Mouse (Mus musculus) embryonic facial prominence, embryonic 13.5 days (tissue): ENCODE results near the gene Cyp3a13. TPM values are rescaled to one million over a fixed set of nuclear protein-coding genes. Genes with fewer than 3 reads are reported as not detected.
"Not testable (repeated sequence)": the region's sequence is repeated elsewhere in the genome, so short reads cannot be mapped to it uniquely, and the experiment has no call there.

Experiments
- ATAC-seq: fragments of 200-750 bp; cut with Nextera tagmentation; 2 replicates; pipeline ENCODE4 v1.8.0; 2017; ENCODE audit warnings: low read depth; ENCODE audit not compliant: insufficient number of reproducible peaks, insufficient read depth, low FRiP score, low TSS enrichment
- H3K27ac ChIP-seq: fragments of 300-500 bp; sonication (generic); 2 replicates; pipeline ENCODE4 v1.5.1; 2015; ENCODE audit warnings: moderate library complexity, mild to moderate bottlenecking, inconsistent platforms
- H3K27me3 ChIP-seq: fragments of 300-500 bp; sonication (generic); 2 replicates; pipeline ENCODE4 v1.6.1; 2015; ENCODE audit warnings: mild to moderate bottlenecking, inconsistent platforms
- H3K36me3 ChIP-seq: fragments of 300-500 bp; sonication (generic); 2 replicates; pipeline ENCODE4 v1.6.1; 2015; ENCODE audit warnings: mild to moderate bottlenecking, inconsistent platforms
- H3K4me1 ChIP-seq: fragments of 300-500 bp; sonication (generic); 2 replicates; pipeline ENCODE4 v1.6.1; 2015; ENCODE audit warnings: inconsistent platforms
- H3K4me2 ChIP-seq: fragments of 300-500 bp; sonication (generic); 2 replicates; pipeline ENCODE4 v1.6.1; 2015; ENCODE audit warnings: moderate library complexity, mild to moderate bottlenecking, inconsistent platforms
- H3K4me3 ChIP-seq: fragments of 300-500 bp; sonication (generic); 2 replicates; pipeline ENCODE4 v1.5.1; 2015; ENCODE audit warnings: mild to moderate bottlenecking, inconsistent platforms
- H3K9ac ChIP-seq: fragments of 300-500 bp; sonication (generic); 2 replicates; pipeline ENCODE4 v1.6.1; 2015; ENCODE audit warnings: mild to moderate bottlenecking, inconsistent platforms
- H3K9me3 ChIP-seq: fragments of 300-500 bp; sonication (generic); 2 replicates; pipeline ENCODE4 v1.6.1; 2016; ENCODE audit warnings: inconsistent platforms
- WGBS: fragments of 180-500 bp; shearing (Covaris S2); methylation state at CpG from one replicate; pipeline ENCODE4 v1.1.7; 2015; ENCODE audit warnings: mixed read lengths; 5-methylcytosine and 5-hydroxymethylcytosine counted together
- polyA plus RNA-seq: library from polyadenylated mRNA; unstranded; fragments of >200 nt; fragmentation: Nextera tagmentation; extraction: Ambion mirVana; gene quantifications from 2 replicates; pipeline ENCODE4 v1.2.1, GENCODE M21; 2015

Cyp3a13 gene
- polyA plus RNA-seq, 1 experiment from 2014 or later = not detected

GRCm38 (mm10) chr5:137915550-137915949 lies 5.9 kb downstream of the Cyp3a13 start:
- H3K4me3 ChIP-seq = no peak overlapping the region
- H3K4me2 ChIP-seq = no peak overlapping the region
- no peak overlapping the region for H3K9ac ChIP-seq
- H3K36me3 ChIP-seq = no peaks in the 10 kb centered on the region
- H3K27me3 ChIP-seq = no peaks in the 10 kb centered on the region
- H3K9me3 ChIP-seq = no peaks in the 10 kb centered on the region
- 59% methylated on average over 6 of the region's 6 CpGs for WGBS
- no peak overlapping the region for H3K27ac ChIP-seq
- H3K4me1 ChIP-seq = no peaks in the 10 kb centered on the region
- ATAC-seq = no peak

- no peaks in the 10 kb centered on the region for H3K9me3 ChIP-seq
- H3K27me3 ChIP-seq = no peaks in the 10 kb centered on the region
- H3K9ac ChIP-seq = no peak overlapping the region
- H3K4me3 ChIP-seq = no peak overlapping the region
- no peaks in the 10 kb centered on the region for H3K36me3 ChIP-seq
- H3K4me1 ChIP-seq = no peaks in the 10 kb centered on the region
- no peak overlapping the region for H3K27ac ChIP-seq
- no peak overlapping the region for H3K4me2 ChIP-seq
- no peak for ATAC-seq
Observed at GRCm38 (mm10) chr5:137914508-137914907, 6.9 kb downstream of the Cyp3a13 start.

GRCm38 (mm10) chr5:137909564-137910262 lies 11.7 kb downstream of the Cyp3a13 start:
- Histone ChIP-seq H3K4me3 (no peak overlapping the region), H3K27me3 (no peaks in the 10 kb centered on the region), H3K9ac (no peak overlapping the region), H3K27ac (no peak overlapping the region), H3K9me3 (no peaks in the 10 kb centered on the region), H3K36me3 (no peaks in the 10 kb centered on the region), H3K4me1 (no peaks in the 10 kb centered on the region), H3K4me2 (no peak overlapping the region)
- 70% methylated on average over 3 of the region's 3 CpGs for WGBS
- no peak for ATAC-seq

- Histone ChIP-seq H3K27me3 (no peaks in the 10 kb centered on the region), H3K4me1 (no peaks in the 10 kb centered on the region), H3K27ac (no peak overlapping the region), H3K36me3 (no peaks in the 10 kb centered on the region), H3K4me2 (no peak overlapping the region), H3K9me3 (no peaks in the 10 kb centered on the region), H3K4me3 (no peak overlapping the region), H3K9ac (no peak overlapping the region)
- WGBS = 83% methylated on average over 1 of the region's 1 CpGs
- no peak for ATAC-seq
Observed at GRCm38 (mm10) chr5:137897812-137898211, 23.6 kb downstream of the Cyp3a13 start.

DNA sequence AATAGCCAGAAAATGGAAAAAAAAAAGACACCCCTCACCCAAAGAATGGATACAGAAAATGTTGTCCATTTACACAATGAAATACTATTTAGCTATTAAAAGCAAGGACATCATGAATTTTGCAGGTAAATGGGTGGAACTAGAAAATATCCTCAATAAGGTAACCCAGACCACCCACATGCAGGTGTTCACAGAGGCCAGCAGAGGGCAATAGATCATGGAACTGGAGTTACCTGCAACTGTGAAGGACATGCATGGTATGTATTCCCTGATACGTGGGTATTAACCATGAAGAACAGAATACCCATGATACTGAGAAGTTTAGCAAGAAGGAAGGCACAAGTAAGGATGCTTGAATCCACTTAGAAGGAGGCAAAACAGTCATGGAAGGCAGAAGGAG lies 28.5 kb downstream of the Cyp3a13 start:
- Histone ChIP-seq H3K4me3 (no peak overlapping the region), H3K4me2 (no peak overlapping the region), H3K27ac (no peak overlapping the region), H3K9ac (no peak overlapping the region), H3K9me3 (no peaks in the 10 kb centered on the region), H3K4me1 (no peaks in the 10 kb centered on the region), H3K27me3 (no peaks in the 10 kb centered on the region), H3K36me3 (no peaks in the 10 kb centered on the region)
- 47% methylated on average over 1 of the region's 1 CpGs for WGBS
- no peak for ATAC-seq

GRCm38 (mm10) chr5:137887666-137888065 lies 33.8 kb downstream of the Cyp3a13 start:
- H3K9me3 ChIP-seq = no peaks in the 10 kb centered on the region
- WGBS = 86% methylated on average over 1 of the region's 1 CpGs
- H3K4me3 ChIP-seq = no peak overlapping the region
- H3K4me2 ChIP-seq = no peak overlapping the region
- ATAC-seq = no peak
- H3K27me3 ChIP-seq = no peaks in the 10 kb centered on the region
- no peaks in the 10 kb centered on the region for H3K36me3 ChIP-seq
- H3K9ac ChIP-seq = no peak overlapping the region
- no peaks in the 10 kb centered on the region for H3K4me1 ChIP-seq
- H3K27ac ChIP-seq = no peak overlapping the region

DNA sequence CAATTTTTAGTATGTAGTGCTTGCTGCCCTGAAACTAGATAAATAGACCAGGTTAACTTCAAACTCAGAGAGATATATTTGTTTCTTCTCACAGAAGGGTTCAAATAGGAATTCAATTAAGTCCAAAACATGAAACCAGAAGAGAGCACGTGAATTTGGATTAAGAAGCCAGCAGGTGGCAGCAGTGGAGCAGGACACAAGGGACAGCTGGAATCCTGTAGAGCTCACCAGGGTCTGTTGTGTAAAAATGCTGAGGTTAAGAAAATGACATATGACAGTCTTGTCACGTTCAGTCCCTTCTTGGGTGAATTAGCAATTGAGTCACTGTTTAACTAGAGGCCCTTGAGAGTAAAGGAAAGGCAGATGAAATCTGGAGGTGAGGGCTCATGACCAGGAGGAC lies 35.5 kb downstream of the Cyp3a13 start:
- Histone ChIP-seq H3K9me3 (no peaks in the 10 kb centered on the region), H3K27ac (no peak overlapping the region), H3K27me3 (no peaks in the 10 kb centered on the region), H3K36me3 (no peaks in the 10 kb centered on the region), H3K4me1 (no peaks in the 10 kb centered on the region), H3K4me3 (no peak overlapping the region), H3K9ac (no peak overlapping the region), H3K4me2 (no peak overlapping the region)
- ATAC-seq = no peak
- 6% methylated on average over 2 of the region's 2 CpGs for WGBS

DNA sequence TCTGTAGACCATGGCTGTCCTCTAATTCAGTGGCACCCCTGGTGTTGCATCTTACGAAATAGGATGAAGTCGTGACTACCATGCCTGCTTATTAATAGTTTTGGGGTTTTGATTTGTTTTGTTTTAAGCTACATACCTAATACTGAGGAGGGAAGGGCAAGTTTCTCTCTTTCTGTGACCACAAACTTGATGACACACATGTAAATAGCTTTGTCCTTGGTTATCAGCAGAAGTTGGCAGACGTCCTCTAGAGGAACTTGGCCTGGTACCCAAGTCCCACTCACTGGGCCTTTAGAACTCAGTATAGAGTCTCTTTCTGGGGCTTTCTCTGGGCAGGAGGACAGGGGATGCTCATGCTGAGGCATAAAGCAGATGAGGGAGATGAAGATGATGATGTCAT lies 38.1 kb downstream of the Cyp3a13 start:
- no peak overlapping the region for H3K27ac ChIP-seq
- ATAC-seq = no peak

DNA sequence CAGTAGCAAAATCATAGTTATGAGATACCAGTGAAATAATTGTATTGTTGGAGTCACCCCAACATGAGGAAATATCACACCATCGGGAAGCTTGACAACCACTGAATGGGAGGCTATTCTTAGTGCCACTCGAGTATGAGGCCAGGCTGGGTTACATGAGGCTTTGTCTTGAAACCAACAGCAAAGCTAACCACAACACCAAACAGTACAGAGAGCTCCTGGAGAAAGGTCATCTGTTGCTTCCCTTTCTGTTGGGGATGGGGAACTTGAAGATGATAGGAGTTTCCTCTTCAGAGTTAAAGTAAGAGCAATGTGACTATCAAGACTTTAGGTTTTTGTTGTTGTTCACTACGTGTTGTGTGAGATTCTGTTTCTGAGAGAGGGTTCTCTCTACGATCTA lies 38.5 kb downstream of the Cyp3a13 start:
- no peaks in the 10 kb centered on the region for H3K36me3 ChIP-seq
- H3K4me1 ChIP-seq = no peaks in the 10 kb centered on the region
- no peak overlapping the region for H3K9ac ChIP-seq
- no peaks in the 10 kb centered on the region for H3K27me3 ChIP-seq
- WGBS = 75% methylated on average over 4 of the region's 4 CpGs
- no peak overlapping the region for H3K4me3 ChIP-seq
- no peaks in the 10 kb centered on the region for H3K9me3 ChIP-seq
- no peak for ATAC-seq
- no peak overlapping the region for H3K4me2 ChIP-seq
- no peak overlapping the region for H3K27ac ChIP-seq

More for the DNA sequence above, 38.1 kb downstream of the Cyp3a13 start:
- no peaks in the 10 kb centered on the region for H3K27me3 ChIP-seq
- no peaks in the 10 kb centered on the region for H3K4me1 ChIP-seq
- no peak overlapping the region for H3K4me3 ChIP-seq
- no peaks in the 10 kb centered on the region for H3K36me3 ChIP-seq
- 83% methylated on average over 3 of the region's 3 CpGs for WGBS
- H3K4me2 ChIP-seq = no peak overlapping the region
- no peak overlapping the region for H3K9ac ChIP-seq
- no peaks in the 10 kb centered on the region for H3K9me3 ChIP-seq

GRCm38 (mm10) chr5:137877860-137878259 lies 43.6 kb downstream of the Cyp3a13 start:
- Histone ChIP-seq H3K4me3 (no peak overlapping the region), H3K27ac (no peak overlapping the region), H3K4me2 (no peak overlapping the region), H3K9me3 (no peaks in the 10 kb centered on the region), H3K36me3 (no peaks in the 10 kb centered on the region), H3K27me3 (no peaks in the 10 kb centered on the region), H3K4me1 (no peaks in the 10 kb centered on the region), H3K9ac (no peak overlapping the region)
- 54% methylated on average over 2 of the region's 2 CpGs for WGBS
- no peak for ATAC-seq

DNA sequence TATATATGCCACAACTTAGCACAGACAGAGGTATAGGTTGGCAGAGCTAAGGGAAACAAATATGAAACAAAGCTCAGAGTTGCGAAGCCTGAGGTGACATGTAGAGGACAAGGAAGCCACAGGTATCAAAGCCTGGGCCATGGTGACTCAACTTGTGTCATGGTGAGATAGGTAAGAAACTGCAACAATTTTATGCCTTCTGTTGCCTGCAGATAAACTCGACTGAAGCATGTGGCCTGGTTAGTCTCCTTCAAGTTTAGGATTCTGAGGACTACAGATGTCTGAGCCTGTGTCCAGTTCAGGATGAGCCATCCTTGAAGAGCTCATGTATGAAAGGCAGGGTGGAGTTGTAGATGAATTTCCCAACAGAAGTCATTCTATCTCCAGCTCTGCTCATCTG lies 46.4 kb downstream of the Cyp3a13 start:
- no peak overlapping the region for H3K4me2 ChIP-seq
- no peak overlapping the region for H3K9ac ChIP-seq
- ATAC-seq = no peak
- 86% methylated on average over 2 of the region's 2 CpGs for WGBS
- H3K4me1 ChIP-seq = no peaks in the 10 kb centered on the region
- H3K9me3 ChIP-seq = no peaks in the 10 kb centered on the region
- H3K27ac ChIP-seq = no peak overlapping the region
- no peaks in the 10 kb centered on the region for H3K27me3 ChIP-seq
- no peaks in the 10 kb centered on the region for H3K36me3 ChIP-seq
- H3K4me3 ChIP-seq = no peak overlapping the region

- H3K4me3 ChIP-seq, H3K9me3 ChIP-seq, H3K36me3 ChIP-seq, H3K27ac ChIP-seq, ATAC-seq, H3K4me2 ChIP-seq, H3K27me3 ChIP-seq, H3K4me1 ChIP-seq, H3K9ac ChIP-seq: not testable (repeated sequence)
- 21% methylated on average over 1 of the region's 1 CpGs for WGBS
Observed at GRCm38 (mm10) chr5:137872381-137872702, 49.1 kb downstream of the Cyp3a13 start.
